Mouse (Mus musculus): ENCODE data around the gene Mbd3. TPM values are rescaled to one million over a fixed set of nuclear protein-coding genes. Genes with fewer than 3 reads are reported as not detected.
A peak's percentile ranks its signal among the peaks of the same experiment; 100 is the strongest.

The Mbd3 gene
- polyA plus RNA-seq, 1 experiment from 2014 or later, result 163 TPM

DNA sequence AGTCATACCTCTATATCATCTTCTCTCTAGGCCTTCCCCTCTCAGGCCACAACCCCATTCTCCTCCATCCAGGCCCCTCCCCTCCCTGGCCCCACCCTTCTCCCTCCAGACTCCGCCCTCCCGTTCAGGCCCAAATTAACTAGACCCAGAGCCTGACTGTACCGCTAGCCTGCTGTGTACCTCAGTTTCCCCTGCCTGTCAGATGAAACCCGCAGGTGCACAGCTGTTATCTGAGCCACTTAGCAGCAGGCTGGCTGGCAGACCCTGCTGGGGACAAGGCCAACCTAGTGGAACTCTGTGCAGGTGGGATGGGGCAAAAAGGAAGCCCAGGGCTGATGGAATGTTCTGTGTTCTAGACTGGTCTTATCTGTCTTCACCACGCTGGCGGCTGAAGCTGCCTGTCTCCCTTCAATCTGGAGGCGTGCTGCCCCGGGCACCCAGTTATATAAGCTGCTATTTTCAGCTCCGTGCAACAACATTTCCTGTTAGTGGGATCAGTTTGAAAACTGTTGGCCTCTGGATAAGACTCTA lies 55.2 kb downstream of the Mbd3 start:
- ATAC-seq (replicated peaks; ENCODE audit: low FRiP score, low read depth), result no peak
- no peaks in the 10 kb centered on the region for H3K9me3 ChIP-seq (replicated peaks; ENCODE audit: low read length)
- H3K36me3 ChIP-seq (ENCODE audit: insufficient read depth, low read length), result no peaks in the 10 kb centered on the region
- WGBS, result 50% methylated on average over 9 of the region's 9 CpGs
- H3K4me1 ChIP-seq (replicated peaks; ENCODE audit: insufficient read depth, low read length), result peaks cover 28% of the 10 kb centered on the region
- DNase-seq (ENCODE audit: low spot score), result no peak
- no peak overlapping the region for H3K27ac ChIP-seq
- no peak for TF ChIP-seq CTCF (IDR thresholded peaks at IDR 0.05; ENCODE audit: low read depth)
- H3K4me2 ChIP-seq (ENCODE audit: low read length), result no peak overlapping the region
- H3K9ac ChIP-seq (ENCODE audit: low read depth, low read length), result no peak overlapping the region
- peaks cover 51% of the 10 kb centered on the region for H3K27me3 ChIP-seq (ENCODE audit: insufficient read depth, low read length)
- no peak overlapping the region for H3K4me3 ChIP-seq (replicated peaks; ENCODE audit: low read depth, low read length)

GRCm38 (mm10) chr10:80343425-80343895 lies 55.9 kb downstream of the Mbd3 start:
- TF ChIP-seq CTCF (IDR thresholded peaks at IDR 0.05; ENCODE audit: low read depth), result no peak
- H3K4me3 ChIP-seq (replicated peaks; ENCODE audit: low read depth, low read length), result 0 out of 2 replicates have a peak overlapping the region, but pooled peaks have one; percentile 21
- DNase-seq (ENCODE audit: low spot score), result no peak
- 35% methylated on average over 13 of the region's 13 CpGs for WGBS
- peaks cover 28% of the 10 kb centered on the region for H3K4me1 ChIP-seq (replicated peaks; ENCODE audit: insufficient read depth, low read length)
- peaks cover 44% of the 10 kb centered on the region for H3K27me3 ChIP-seq (ENCODE audit: insufficient read depth, low read length)
- H3K9me3 ChIP-seq (replicated peaks; ENCODE audit: low read length), result no peaks in the 10 kb centered on the region
- H3K27ac ChIP-seq, result no peak overlapping the region
- ATAC-seq (replicated peaks; ENCODE audit: low FRiP score, low read depth), result peak; percentile 1; the same call in 1 of the 2 replicates
- peak overlapping the region; percentile 49 for H3K4me2 ChIP-seq (ENCODE audit: low read length)
- no peak overlapping the region for H3K9ac ChIP-seq (ENCODE audit: low read depth, low read length)
- H3K36me3 ChIP-seq (ENCODE audit: insufficient read depth, low read length), result no peaks in the 10 kb centered on the region

DNA sequence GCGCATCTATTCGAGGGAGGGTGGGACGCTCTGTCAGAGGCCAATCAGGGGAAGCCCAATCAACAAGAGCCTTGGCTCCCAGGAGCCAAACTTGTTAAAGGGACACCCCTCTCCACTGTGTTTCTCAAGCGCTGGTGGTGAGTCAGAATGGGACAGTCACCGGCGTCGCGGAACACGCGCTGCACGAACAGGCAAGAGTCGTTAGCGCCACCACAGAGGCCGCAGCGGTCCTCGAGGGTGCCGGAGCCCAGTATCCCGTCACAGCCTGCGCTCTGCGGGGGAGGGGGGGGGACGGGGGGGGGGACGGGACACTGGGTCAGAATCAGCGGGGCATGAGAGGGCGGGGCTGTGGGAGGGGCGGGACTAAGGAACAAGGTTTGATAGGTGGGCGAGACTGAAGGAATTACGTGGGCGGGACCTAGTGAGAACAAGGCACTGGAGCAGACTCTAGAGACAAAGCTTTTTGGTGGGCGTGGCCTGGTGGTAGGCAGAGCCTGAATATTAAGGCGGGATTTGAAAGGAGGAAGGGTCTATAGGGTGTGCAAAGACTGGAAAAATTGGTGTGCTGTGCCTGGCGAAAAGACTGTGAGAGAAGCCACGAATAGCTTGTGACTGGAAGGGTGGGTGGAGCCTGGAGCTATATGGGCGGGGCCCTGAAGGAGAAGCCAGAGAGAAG lies 56.5 kb downstream of the Mbd3 start:
- peaks cover 24% of the 10 kb centered on the region for H3K4me1 ChIP-seq (replicated peaks; ENCODE audit: insufficient read depth, low read length)

More for the DNA sequence above, 56.5 kb downstream of the Mbd3 start:
- Histone ChIP-seq H3K4me3 (replicated peaks; ENCODE audit: low read depth, low read length) (peak overlapping the region; percentile 21; the same call in 1 of the 2 replicates), H3K9ac (ENCODE audit: low read depth, low read length) (no peak overlapping the region), H3K27ac (no peak overlapping the region), H3K36me3 (ENCODE audit: insufficient read depth, low read length) (no peaks in the 10 kb centered on the region), H3K9me3 (replicated peaks; ENCODE audit: low read length) (no peaks in the 10 kb centered on the region), H3K4me2 (ENCODE audit: low read length) (peak overlapping the region; percentile 49), H3K27me3 (ENCODE audit: insufficient read depth, low read length) (peaks cover 38% of the 10 kb centered on the region)
- under 1% methylated on average over 32 of the region's 33 CpGs for WGBS
- DNase-seq (ENCODE audit: low spot score) (peak; percentile 94), ATAC-seq (replicated peaks; ENCODE audit: low FRiP score, low read depth) (peak; percentile 53)
- no peak for TF ChIP-seq CTCF (IDR thresholded peaks at IDR 0.05; ENCODE audit: low read depth)

Small RNA genes lying within 50 kb of the gene (microRNA-seq; reads per million reads assigned to microRNA genes)
- not detected for gene Gm22721

Other genes with a start within 250 kb of the Mbd3 start
- 290 and 317 TPM in 2 replicates for gene Cirbp, start 233.6 kb downstream of the Mbd3 start, polyA plus RNA-seq (2015; fragmentation: Nextera tagmentation; extraction: Ambion mirVana)
- gene 1600002K03Rik, start 226.6 kb downstream of the Mbd3 start, polyA plus RNA-seq (2015; fragmentation: Nextera tagmentation; extraction: Ambion mirVana), result 9.3 and 11.0 TPM in 2 replicates
- 10.2 and 10.5 TPM in 2 replicates for gene Efna2, start 220.1 kb downstream of the Mbd3 start, polyA plus RNA-seq (2015; fragmentation: Nextera tagmentation; extraction: Ambion mirVana)
- 44.2 and 52.7 TPM in 2 replicates for gene Mum1, start 173.1 kb downstream of the Mbd3 start, polyA plus RNA-seq (2015; fragmentation: Nextera tagmentation; extraction: Ambion mirVana)
- gene Ndufs7, start 150.4 kb downstream of the Mbd3 start, polyA plus RNA-seq (2015; fragmentation: Nextera tagmentation; extraction: Ambion mirVana), result 537 and 556 TPM in 2 replicates
- gene Gamt, start 138.5 kb downstream of the Mbd3 start, polyA plus RNA-seq (2015; fragmentation: Nextera tagmentation; extraction: Ambion mirVana), result 25.5 and 26.0 TPM in 2 replicates
- gene Dazap1, start 138.1 kb downstream of the Mbd3 start, polyA plus RNA-seq (2015; fragmentation: Nextera tagmentation; extraction: Ambion mirVana), result 43.7 and 44.6 TPM in 2 replicates
- 974 and 1,069 TPM in 2 replicates for gene Rps15, start 107.1 kb downstream of the Mbd3 start, polyA plus RNA-seq (2015; fragmentation: Nextera tagmentation; extraction: Ambion mirVana)
- gene Apc2, start 103.6 kb downstream of the Mbd3 start, polyA plus RNA-seq (2015; fragmentation: Nextera tagmentation; extraction: Ambion mirVana), result 0.51 and 0.86 TPM in 2 replicates
- 52.2 and 53.6 TPM in 2 replicates for gene 2310011J03Rik, start 79.0 kb downstream of the Mbd3 start, polyA plus RNA-seq (2015; fragmentation: Nextera tagmentation; extraction: Ambion mirVana)
- gene Pcsk4, start 70.1 kb downstream of the Mbd3 start, polyA plus RNA-seq (2015; fragmentation: Nextera tagmentation; extraction: Ambion mirVana), result 5.4 and 5.9 TPM in 2 replicates
- gene Reep6, start 69.6 kb downstream of the Mbd3 start, polyA plus RNA-seq (2015; fragmentation: Nextera tagmentation; extraction: Ambion mirVana), result 11.7 and 12.1 TPM in 2 replicates
- gene Adamtsl5, start 51.1 kb downstream of the Mbd3 start, polyA plus RNA-seq (2015; fragmentation: Nextera tagmentation; extraction: Ambion mirVana), result 3.0 and 3.2 TPM in 2 replicates
- 0.51 and 1.0 TPM in 2 replicates for gene Plk5, start 43.1 kb downstream of the Mbd3 start, polyA plus RNA-seq (2015; fragmentation: Nextera tagmentation; extraction: Ambion mirVana)
- gene Mex3d, start 11.9 kb downstream of the Mbd3 start, polyA plus RNA-seq (2015; fragmentation: Nextera tagmentation; extraction: Ambion mirVana), result 6.6 and 7.8 TPM in 2 replicates
- gene Uqcr11, start 7.3 kb upstream of the Mbd3 start, polyA plus RNA-seq (2015; fragmentation: Nextera tagmentation; extraction: Ambion mirVana), result 1,117 and 1,253 TPM in 2 replicates
- 76.4 and 83.7 TPM in 2 replicates for gene Tcf3, start 34.1 kb upstream of the Mbd3 start, polyA plus RNA-seq (2015; fragmentation: Nextera tagmentation; extraction: Ambion mirVana)
- not detected in 2 replicates for gene Onecut3, start 95.3 kb upstream of the Mbd3 start, polyA plus RNA-seq (2015; fragmentation: Nextera tagmentation; extraction: Ambion mirVana)
- 0.09 and 0.16 TPM in 2 replicates for gene Atp8b3, start 139.6 kb upstream of the Mbd3 start, polyA plus RNA-seq (2015; fragmentation: Nextera tagmentation; extraction: Ambion mirVana)
- gene Rexo1, start 162.0 kb upstream of the Mbd3 start, polyA plus RNA-seq (2015; fragmentation: Nextera tagmentation; extraction: Ambion mirVana), result 16.8 and 17.3 TPM in 2 replicates
- 8.1 and 8.8 TPM in 2 replicates for gene Klf16, start 177.8 kb upstream of the Mbd3 start, polyA plus RNA-seq (2015; fragmentation: Nextera tagmentation; extraction: Ambion mirVana)
- 104 and 121 TPM in 2 replicates for gene Abhd17a, start 190.8 kb upstream of the Mbd3 start, polyA plus RNA-seq (2015; fragmentation: Nextera tagmentation; extraction: Ambion mirVana)
- gene Scamp4, start 203.3 kb upstream of the Mbd3 start, polyA plus RNA-seq (2015; fragmentation: Nextera tagmentation; extraction: Ambion mirVana), result 80.7 and 87.2 TPM in 2 replicates
- gene Adat3, start 203.3 kb upstream of the Mbd3 start, polyA plus RNA-seq (2015; fragmentation: Nextera tagmentation; extraction: Ambion mirVana), result 5.0 and 6.1 TPM in 2 replicates
- 1.4 TPM in 2 replicates for gene Gm49322, start 206.5 kb upstream of the Mbd3 start, polyA plus RNA-seq (2015; fragmentation: Nextera tagmentation; extraction: Ambion mirVana)
- 137 and 139 TPM in 2 replicates for gene Csnk1g2, start 223.3 kb upstream of the Mbd3 start, polyA plus RNA-seq (2015; fragmentation: Nextera tagmentation; extraction: Ambion mirVana)